Mouse (Mus musculus): ENCODE measurements around the gene Thrsp. TPM values are rescaled to one million over a fixed set of nuclear protein-coding genes. Genes with fewer than 3 reads are reported as not detected.

Thrsp gene
- polyA plus RNA-seq, 1 experiment: not detected

DNA sequence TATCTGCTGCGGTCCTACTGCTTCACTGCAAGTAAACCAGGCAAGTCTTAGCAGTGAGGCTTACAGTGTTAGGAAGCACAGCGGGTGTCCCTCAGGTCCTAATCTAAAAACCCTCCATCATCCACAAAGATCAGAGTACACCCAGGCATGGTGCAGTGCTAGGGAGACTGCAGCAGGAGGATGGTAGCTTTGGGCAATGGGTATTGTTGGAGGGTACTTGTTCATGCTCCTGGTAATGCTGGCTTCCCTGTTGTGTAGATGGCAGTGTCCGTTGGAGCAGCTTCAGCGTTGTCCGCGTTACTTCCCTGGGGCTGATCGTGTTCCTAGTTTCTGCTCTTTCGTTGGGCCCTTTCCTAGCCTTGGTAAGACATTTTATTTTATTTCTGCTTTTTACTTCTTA lies 34.9 kb downstream of the Thrsp start:
- H3K4me3 ChIP-seq (replicated peaks): no peak overlapping the region
- H3K9me3 ChIP-seq: no peaks in the 10 kb centered on the region
- no peaks in the 10 kb centered on the region for H3K27me3 ChIP-seq (replicated peaks)
- TF ChIP-seq FLI1 (IDR thresholded peaks at IDR 0.05; ENCODE audit: low read length) (no peak), GATA1 (IDR thresholded peaks at IDR 0.05; ENCODE audit: borderline replicate concordance, low read length) (no peak)
- H3K36me3 ChIP-seq (replicated peaks; ENCODE audit: low read length): peaks cover 95% of the 10 kb centered on the region
- H3K4me1 ChIP-seq: peaks cover 23% of the 10 kb centered on the region

DNA sequence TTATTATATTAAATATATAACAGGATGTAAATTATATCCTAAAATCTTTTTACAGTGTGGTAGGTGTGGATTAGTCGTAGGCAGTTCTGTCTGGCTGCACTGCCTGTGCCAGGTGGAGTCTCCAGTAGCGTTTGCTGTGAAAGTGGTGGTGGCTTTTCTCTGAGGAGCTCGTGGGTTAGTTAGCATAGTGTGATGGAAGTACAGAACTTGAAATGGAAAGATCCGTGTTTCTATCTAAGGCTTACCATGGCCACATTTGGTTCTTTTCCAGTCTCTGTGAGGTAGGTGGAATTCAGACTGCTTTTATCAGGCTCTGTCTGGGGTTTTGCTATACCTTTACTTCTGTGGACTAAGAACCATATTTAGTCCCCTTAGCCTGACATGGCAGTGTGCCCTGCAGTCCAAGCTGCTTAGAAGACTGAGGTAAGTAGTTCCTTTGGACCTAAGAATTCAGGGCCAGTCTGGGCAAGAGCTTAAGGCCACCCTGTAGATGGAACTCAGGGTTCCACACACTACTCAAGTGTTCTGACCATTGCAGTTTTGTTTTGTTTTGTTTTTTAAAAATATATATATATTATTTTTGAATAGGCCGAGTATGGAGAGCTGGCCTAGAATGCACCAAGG lies 36.9 kb downstream of the Thrsp start:
- peaks cover 94% of the 10 kb centered on the region for H3K36me3 ChIP-seq (replicated peaks; ENCODE audit: low read length)

DNA sequence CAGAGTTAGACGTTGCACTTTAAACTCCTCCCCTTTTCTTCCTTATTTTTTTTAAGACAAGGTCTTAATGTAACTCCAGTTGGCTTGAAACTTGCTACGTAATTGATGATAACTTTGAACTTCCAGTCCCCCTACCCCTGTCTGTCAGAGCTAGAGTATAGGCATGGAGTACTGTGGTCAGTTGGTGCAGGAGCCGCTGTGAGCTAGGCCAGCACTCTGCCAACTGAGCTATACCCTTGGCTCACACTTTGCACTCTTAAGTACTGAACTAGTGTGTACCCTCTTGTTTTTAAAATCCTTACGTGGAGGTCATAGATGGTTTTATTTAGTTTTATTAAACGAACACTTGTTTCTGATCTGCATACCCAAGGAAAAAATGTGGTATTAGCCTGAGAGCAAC lies 38.2 kb downstream of the Thrsp start:
- Histone ChIP-seq H3K4me3 (replicated peaks) (no peak overlapping the region), H3K9me3 (no peaks in the 10 kb centered on the region), H3K4me1 (peaks cover 6% of the 10 kb centered on the region), H3K27me3 (replicated peaks) (no peaks in the 10 kb centered on the region), H3K36me3 (replicated peaks; ENCODE audit: low read length) (peaks cover 94% of the 10 kb centered on the region)
- no peak for TF ChIP-seq GATA1 (IDR thresholded peaks at IDR 0.05; ENCODE audit: borderline replicate concordance, low read length)
- TF ChIP-seq FLI1 (IDR thresholded peaks at IDR 0.05; ENCODE audit: low read length): no peak

More for the DNA sequence above, 36.9 kb downstream of the Thrsp start:
- Histone ChIP-seq H3K4me1 (peaks cover 10% of the 10 kb centered on the region), H3K27me3 (replicated peaks) (no peaks in the 10 kb centered on the region), H3K4me3 (replicated peaks) (no peak overlapping the region), H3K9me3 (no peaks in the 10 kb centered on the region)
- no peak for TF ChIP-seq FLI1 (IDR thresholded peaks at IDR 0.05; ENCODE audit: low read length)
- no peak for TF ChIP-seq GATA1 (IDR thresholded peaks at IDR 0.05; ENCODE audit: borderline replicate concordance, low read length)

GRCm38 (mm10) chr7:97375906-97376305 lies 41.6 kb downstream of the Thrsp start:
- Histone ChIP-seq H3K4me3 (replicated peaks) (no peak overlapping the region), H3K36me3 (replicated peaks; ENCODE audit: low read length) (peaks cover 70% of the 10 kb centered on the region), H3K27me3 (replicated peaks) (no peaks in the 10 kb centered on the region), H3K4me1 (peaks cover 17% of the 10 kb centered on the region), H3K9me3 (no peaks in the 10 kb centered on the region)
- TF ChIP-seq FLI1 (IDR thresholded peaks at IDR 0.05; ENCODE audit: low read length) (no peak), GATA1 (IDR thresholded peaks at IDR 0.05; ENCODE audit: borderline replicate concordance, low read length) (no peak)

- Histone ChIP-seq H3K4me3 (replicated peaks) (no peak overlapping the region), H3K36me3 (replicated peaks; ENCODE audit: low read length) (peaks cover 63% of the 10 kb centered on the region), H3K4me1 (peaks cover 21% of the 10 kb centered on the region), H3K27me3 (replicated peaks) (no peaks in the 10 kb centered on the region), H3K9me3 (no peaks in the 10 kb centered on the region)
- TF ChIP-seq GATA1 (IDR thresholded peaks at IDR 0.05; ENCODE audit: borderline replicate concordance, low read length) (no peak), FLI1 (IDR thresholded peaks at IDR 0.05; ENCODE audit: low read length) (no peak)
These were observed 42.4 kb downstream of the Thrsp start for GRCm38 (mm10) chr7:97375101-97375500.

DNA sequence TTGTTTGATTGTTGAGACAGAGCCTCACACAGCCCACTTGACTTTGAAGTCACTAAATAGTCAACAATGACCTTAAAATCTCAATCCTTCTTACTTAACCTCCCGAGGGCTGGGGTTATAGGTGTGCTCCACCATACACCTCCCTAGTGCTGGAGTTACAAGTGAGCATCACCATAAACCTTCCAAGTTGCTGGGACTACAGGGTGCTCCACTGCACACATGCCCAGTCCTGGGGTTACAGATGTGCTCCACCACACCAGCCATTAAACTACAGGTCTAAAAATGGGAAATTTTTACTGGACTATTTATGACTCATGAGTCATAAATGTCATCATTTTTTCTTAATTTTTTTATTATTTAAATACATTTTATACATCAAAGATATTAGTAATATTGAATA lies 51.6 kb downstream of the Thrsp start:
- H3K36me3 ChIP-seq (replicated peaks; ENCODE audit: low read length): no peaks in the 10 kb centered on the region
- peaks cover 8% of the 10 kb centered on the region for H3K27me3 ChIP-seq (replicated peaks)
- peaks cover 15% of the 10 kb centered on the region for H3K4me1 ChIP-seq
- no peaks in the 10 kb centered on the region for H3K9me3 ChIP-seq
- TF ChIP-seq FLI1 (IDR thresholded peaks at IDR 0.05; ENCODE audit: low read length) (no peak), GATA1 (IDR thresholded peaks at IDR 0.05; ENCODE audit: borderline replicate concordance, low read length) (no peak)
- no peak overlapping the region for H3K4me3 ChIP-seq (replicated peaks)

Other genes starting within 250 kb of the Thrsp start
- 1.4 and 2.3 TPM in 2 replicates for gene Usp35, start 85.7 kb downstream of the Thrsp start, polyA plus RNA-seq (2012; ENCODE audit: insufficient read depth, low replicate concordance)
- gene Kctd21, start 85.4 kb downstream of the Thrsp start, polyA plus RNA-seq (2012; ENCODE audit: insufficient read depth, low replicate concordance): 0.70 and 1.1 TPM in 2 replicates
- gene Alg8, start 46.1 kb downstream of the Thrsp start, polyA plus RNA-seq (2012; ENCODE audit: insufficient read depth, low replicate concordance): 1.1 TPM in 1 of 2 replicates, not detected in the other
- gene Ndufc2, start 17.7 kb downstream of the Thrsp start, polyA plus RNA-seq (2012; ENCODE audit: insufficient read depth, low replicate concordance): 96.9 and 191 TPM in 2 replicates
- 0.71 and 1.4 TPM in 2 replicates for gene Kctd14, start 33.6 kb upstream of the Thrsp start, polyA plus RNA-seq (2012; ENCODE audit: insufficient read depth, low replicate concordance)
- gene Ints4, start 63.2 kb upstream of the Thrsp start, polyA plus RNA-seq (2012; ENCODE audit: insufficient read depth, low replicate concordance): 1.5 and 6.1 TPM in 2 replicates
- gene Aamdc, start 161.8 kb upstream of the Thrsp start, polyA plus RNA-seq (2012; ENCODE audit: insufficient read depth, low replicate concordance): 6.3 TPM in 1 of 2 replicates, not detected in the other
- gene Rsf1, start 162.2 kb upstream of the Thrsp start, polyA plus RNA-seq (2012; ENCODE audit: insufficient read depth, low replicate concordance): 2.4 and 10.3 TPM in 2 replicates

All from megakaryocyte, embryonic 14.5 days (primary cell).